ENCODE assay signal across 15 mouse cellular contexts in the genomic region with DNA sequence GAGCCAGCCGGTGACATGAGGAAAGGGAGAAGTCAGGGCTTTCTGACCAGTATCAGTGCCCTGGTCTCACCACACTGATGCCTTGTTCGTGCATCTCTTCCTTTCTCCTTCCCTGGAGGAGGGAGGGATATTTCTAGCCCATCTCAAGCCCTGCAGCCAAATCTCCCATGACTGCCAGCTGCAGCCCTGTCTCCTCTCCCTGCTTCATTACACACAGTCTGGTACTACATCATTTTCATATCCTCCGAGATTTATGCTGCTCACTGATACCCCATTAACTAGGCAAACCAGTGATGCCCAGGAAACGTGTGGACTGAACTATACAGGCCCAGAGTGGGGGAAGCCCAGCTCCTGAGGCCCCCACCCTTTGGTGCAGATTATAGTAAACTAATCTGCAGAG.
DNase-seq lines count a peak whose midpoint lies in the region; ATAC-seq and TF ChIP-seq lines count a peak whose summit lies in the region.
"Had no signal": no experiment of that assay in that cellular context is flagged by ENCODE, and none has a peak within 500 bp of the region (broad histone marks: within the 10 kb centered on the region; RNA-seq: fewer than 3 reads in every experiment).

No protein-coding gene starts in this region.

- DNase-seq in kidney, postnatal 14 days: no peak
- peak; percentile 50 for DNase-seq in forebrain, postnatal 0 days
- no peak for DNase-seq in layer of hippocampus, adult 18-20 months (ENCODE audit: low spot score in 2 of 2)
- DNase-seq in heart, postnatal 25 days (ENCODE audit: low spot score): no peak
- DNase-seq: adrenal gland, postnatal 14 days; cerebellum, adult 11 months; gastrocnemius, postnatal 10 days; lung, postnatal 14 days; right cerebral cortex, postnatal 25 days had no signal

- peaks cover 18% of the 10 kb centered on the region for H3K4me1 ChIP-seq in kidney, embryonic 15.5 days
- H3K4me1 ChIP-seq in forebrain, postnatal 0 days (ENCODE audit: insufficient read depth): peaks cover 10% of the 10 kb centered on the region
- peaks cover 34% of the 10 kb centered on the region for H3K4me1 ChIP-seq in hindbrain, embryonic 15.5 days (replicated peaks)
- peaks cover 26% of the 10 kb centered on the region for H3K4me1 ChIP-seq in neural tube, embryonic 14.5 days (ENCODE audit: control insufficient read depth, insufficient read depth, low read length)
- H3K4me1 ChIP-seq: stomach, embryonic 15.5 days had no signal

- H3K4me2 ChIP-seq in kidney, embryonic 15.5 days: no peak overlapping the region
- no peak overlapping the region for H3K4me2 ChIP-seq in forebrain, postnatal 0 days (ENCODE audit: low read depth)
- no peak overlapping the region for H3K4me2 ChIP-seq in hindbrain, embryonic 15.5 days
- H3K4me2 ChIP-seq in neural tube, embryonic 14.5 days (ENCODE audit: low read depth, low read length): no peak overlapping the region; the same call in 1 of the 2 replicates
- H3K4me2 ChIP-seq: heart, embryonic 11.5 days; liver, embryonic 11.5 days; stomach, embryonic 15.5 days had no signal

- no peaks in the 10 kb centered on the region for H3K9me3 ChIP-seq in kidney, embryonic 15.5 days (replicated peaks)
- H3K9me3 ChIP-seq in forebrain, postnatal 0 days (ENCODE audit: low read length): no peaks in the 10 kb centered on the region
- no peaks in the 10 kb centered on the region for H3K9me3 ChIP-seq in hindbrain, embryonic 15.5 days
- H3K9me3 ChIP-seq in neural tube, embryonic 14.5 days (ENCODE audit: control insufficient read depth, low read length): no peaks in the 10 kb centered on the region
- H3K9me3 ChIP-seq: stomach, embryonic 15.5 days had no signal

- WGBS in kidney, embryonic 15.5 days: 36% methylated on average over 4 of the region's 4 CpGs
- 53% methylated on average over 4 of the region's 4 CpGs for WGBS in forebrain, postnatal 0 days
- WGBS in hindbrain, embryonic 15.5 days: 34% methylated on average over 4 of the region's 4 CpGs
- 35% methylated on average over 4 of the region's 4 CpGs for WGBS in neural tube, embryonic 14.5 days

- no peak overlapping the region for H3K9ac ChIP-seq in kidney, embryonic 15.5 days
- H3K9ac ChIP-seq in forebrain, postnatal 0 days: no peak overlapping the region
- no peak overlapping the region for H3K9ac ChIP-seq in hindbrain, embryonic 15.5 days
- H3K9ac ChIP-seq in neural tube, embryonic 14.5 days (replicated peaks; ENCODE audit: low read depth, low read length): no peak overlapping the region
- H3K9ac ChIP-seq: stomach, embryonic 15.5 days had no signal

- H3K36me3 ChIP-seq in kidney, embryonic 15.5 days: no peaks in the 10 kb centered on the region
- H3K36me3 ChIP-seq in forebrain, postnatal 0 days (ENCODE audit: insufficient read depth): no peaks in the 10 kb centered on the region
- H3K36me3 ChIP-seq in hindbrain, embryonic 15.5 days: no peaks in the 10 kb centered on the region
- no peaks in the 10 kb centered on the region for H3K36me3 ChIP-seq in neural tube, embryonic 14.5 days (ENCODE audit: control insufficient read depth, insufficient read depth, low read length)
- H3K36me3 ChIP-seq: stomach, embryonic 15.5 days had no signal

- no peak overlapping the region for H3K4me3 ChIP-seq in kidney, embryonic 15.5 days (replicated peaks)
- no peak overlapping the region for H3K4me3 ChIP-seq in forebrain, postnatal 0 days (ENCODE audit: low read depth, low read length)
- H3K4me3 ChIP-seq in hindbrain, embryonic 15.5 days: no peak overlapping the region
- H3K4me3 ChIP-seq in neural tube, embryonic 14.5 days (ENCODE audit: low read depth, low read length): no peak overlapping the region
- H3K4me3 ChIP-seq: stomach, embryonic 15.5 days had no signal

- H3K27ac ChIP-seq in kidney, embryonic 15.5 days: no peak overlapping the region
- H3K27ac ChIP-seq in forebrain, postnatal 0 days (ENCODE audit: low read depth, low read length): peak overlapping the region; percentile 73
- peak overlapping the region; percentile 80 for H3K27ac ChIP-seq in hindbrain, embryonic 15.5 days (replicated peaks)
- peak overlapping the region; percentile 77 for H3K27ac ChIP-seq in neural tube, embryonic 14.5 days (ENCODE audit: low read depth, low read length)
- H3K27ac ChIP-seq: stomach, embryonic 15.5 days had no signal

- H3K27me3 ChIP-seq in kidney, embryonic 15.5 days: no peaks in the 10 kb centered on the region
- H3K27me3 ChIP-seq in forebrain, postnatal 0 days (ENCODE audit: insufficient read depth, low read length): no peaks in the 10 kb centered on the region
- H3K27me3 ChIP-seq in hindbrain, embryonic 15.5 days: no peaks in the 10 kb centered on the region
- no peaks in the 10 kb centered on the region for H3K27me3 ChIP-seq in neural tube, embryonic 14.5 days (ENCODE audit: control insufficient read depth, insufficient read depth, low read length)
- H3K27me3 ChIP-seq: stomach, embryonic 15.5 days had no signal

- no peak for TF ChIP-seq CTCF in forebrain, postnatal 0 days (IDR thresholded peaks at IDR 0.05; ENCODE audit: low read depth)

- intact Hi-C loops in heart, postnatal 25 days (cut with DNase I): no loop called here

- ATAC-seq in kidney, embryonic 15.5 days (replicated peaks; ENCODE audit: low FRiP score): peak; percentile 60
- peak; percentile 76 for ATAC-seq in forebrain, postnatal 0 days
- ATAC-seq in hindbrain, embryonic 15.5 days (ENCODE audit: low FRiP score, low read depth): peak; percentile 77
- ATAC-seq in neural tube, embryonic 14.5 days (ENCODE audit: low read depth): peak; percentile 87
